Mouse (Mus musculus) thymus, postnatal 0 days (tissue): ENCODE measurements around the gene Pex26. TPM values are rescaled to one million over a fixed set of nuclear protein-coding genes. Genes with fewer than 3 reads are reported as not detected.
A peak's percentile ranks its signal among the peaks of the same experiment; 100 is the strongest.

Experiments used
- DNase-seq: peaks from one replicate; pipeline ENCODE4 v3.0.0-alpha.2; 2015; ENCODE audit warnings: low spot score
- polyA plus RNA-seq: library from polyadenylated mRNA; unstranded; fragments of >200 nt; fragmentation: Nextera tagmentation; extraction: Ambion mirVana; gene quantifications from 2 replicates; pipeline ENCODE4 v1.2.1, GENCODE M21; 2015

Pex26 gene
- polyA plus RNA-seq, 1 experiment from 2014 or later: 8.0 TPM

- DNase-seq: no peak
These were observed 17.3 kb upstream of the Pex26 start for GRCm38 (mm10) chr6:121166098-121166552.

GRCm38 (mm10) chr6:121167381-121167975, 16.0 kb upstream of the Pex26 start:
- DNase-seq: no peak

GRCm38 (mm10) chr6:121171102-121171501, 12.4 kb upstream of the Pex26 start:
- no peak for DNase-seq

GRCm38 (mm10) chr6:121173471-121173870, 10.0 kb upstream of the Pex26 start:
- DNase-seq: no peak

- no peak for DNase-seq
These were observed 8.7 kb upstream of the Pex26 start for GRCm38 (mm10) chr6:121174761-121175160.

- no peak for DNase-seq
These were observed 7.3 kb upstream of the Pex26 start for GRCm38 (mm10) chr6:121176011-121176730.

DNA sequence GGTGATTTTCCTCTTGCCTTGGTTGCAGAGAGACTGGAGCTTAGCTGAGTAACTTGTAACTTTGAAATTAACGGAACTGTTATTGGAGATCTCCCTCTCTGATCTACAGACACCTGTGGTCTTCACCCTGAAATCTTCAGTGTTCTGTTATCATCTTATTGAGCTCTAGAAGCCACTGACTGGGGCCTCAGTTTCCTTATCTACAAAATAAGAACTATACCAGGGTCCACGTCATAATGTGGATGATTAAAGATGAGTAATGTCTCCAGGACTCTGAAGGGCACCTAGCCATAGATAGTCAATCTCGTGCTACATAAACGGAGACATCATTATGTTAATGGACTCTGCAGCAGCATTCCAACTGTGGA, 6.8 kb upstream of the Pex26 start:
- DNase-seq: no peak

DNA sequence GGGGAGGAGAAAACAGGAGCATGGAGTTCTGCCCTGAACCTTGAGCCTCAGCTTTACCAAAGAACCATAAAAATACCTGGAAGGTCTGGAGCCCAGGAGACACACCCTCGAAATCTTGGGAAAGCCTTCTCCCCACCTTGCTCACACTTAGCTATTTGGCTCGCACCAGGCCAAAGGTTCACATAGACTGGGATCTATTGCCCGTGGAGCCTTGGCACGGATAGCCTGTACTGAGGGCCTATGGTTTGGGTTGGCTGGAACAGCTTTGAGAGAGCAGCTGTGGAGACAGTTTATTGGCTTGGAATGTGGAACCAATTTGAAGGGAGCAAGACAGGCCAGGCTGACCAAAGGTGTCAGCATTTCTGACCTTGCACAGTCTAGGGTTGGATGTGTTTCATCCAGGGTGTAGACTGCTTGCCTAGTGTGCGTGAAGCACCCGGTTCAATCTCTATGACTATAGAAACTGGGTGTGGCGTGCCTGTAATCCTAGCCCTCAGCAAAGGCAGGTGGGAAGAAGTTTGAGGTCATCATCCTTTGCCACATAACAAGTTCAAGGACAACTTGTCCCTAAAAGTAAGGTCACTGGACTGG, 6.3 kb upstream of the Pex26 start:
- no peak for DNase-seq

GRCm38 (mm10) chr6:121178700-121179358, 4.6 kb upstream of the Pex26 start:
- peak; percentile 68 for DNase-seq

DNA sequence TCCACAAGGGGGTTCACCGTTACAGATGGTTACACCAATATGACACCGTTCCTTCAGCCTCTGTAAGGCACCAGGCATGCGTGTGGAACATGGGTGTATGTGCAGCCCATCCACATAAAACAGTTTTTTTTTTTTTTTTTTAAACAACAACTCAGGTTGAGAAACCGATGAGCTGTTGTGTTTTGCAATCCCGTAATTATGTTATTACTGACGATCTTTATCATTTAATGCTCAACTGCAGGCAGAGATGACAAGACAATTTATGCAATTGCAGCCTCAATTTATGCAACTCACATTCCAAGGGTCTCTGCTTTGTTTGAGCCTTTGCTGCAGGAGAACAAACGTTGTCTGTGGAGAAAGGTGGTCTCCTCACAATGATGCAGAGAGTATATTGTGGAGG, 3.6 kb upstream of the Pex26 start:
- DNase-seq: no peak

- peak; percentile 83 for DNase-seq
These were observed 1.0 kb downstream of the Pex26 start for GRCm38 (mm10) chr6:121184198-121185140.

DNA sequence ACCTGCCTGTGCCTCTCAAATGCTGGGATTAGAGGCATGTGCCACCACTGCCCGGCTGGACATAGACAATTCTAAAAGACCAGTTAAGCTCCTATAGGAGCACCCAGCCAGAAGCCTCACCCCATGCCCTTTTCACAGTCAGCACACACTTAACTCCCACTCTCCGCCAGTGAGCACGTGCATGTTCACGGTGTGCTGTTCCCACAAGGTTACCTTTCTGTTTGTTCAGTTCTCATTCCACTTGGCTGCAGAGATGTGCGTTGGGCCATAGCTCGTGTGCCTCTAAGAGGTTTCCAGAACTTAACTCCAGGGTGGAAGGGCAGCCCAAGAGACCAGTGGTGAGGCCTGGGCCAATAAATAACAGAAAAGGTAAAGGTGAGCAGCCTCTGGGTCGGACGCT, 1.8 kb downstream of the Pex26 start:
- DNase-seq: no peak

DNA sequence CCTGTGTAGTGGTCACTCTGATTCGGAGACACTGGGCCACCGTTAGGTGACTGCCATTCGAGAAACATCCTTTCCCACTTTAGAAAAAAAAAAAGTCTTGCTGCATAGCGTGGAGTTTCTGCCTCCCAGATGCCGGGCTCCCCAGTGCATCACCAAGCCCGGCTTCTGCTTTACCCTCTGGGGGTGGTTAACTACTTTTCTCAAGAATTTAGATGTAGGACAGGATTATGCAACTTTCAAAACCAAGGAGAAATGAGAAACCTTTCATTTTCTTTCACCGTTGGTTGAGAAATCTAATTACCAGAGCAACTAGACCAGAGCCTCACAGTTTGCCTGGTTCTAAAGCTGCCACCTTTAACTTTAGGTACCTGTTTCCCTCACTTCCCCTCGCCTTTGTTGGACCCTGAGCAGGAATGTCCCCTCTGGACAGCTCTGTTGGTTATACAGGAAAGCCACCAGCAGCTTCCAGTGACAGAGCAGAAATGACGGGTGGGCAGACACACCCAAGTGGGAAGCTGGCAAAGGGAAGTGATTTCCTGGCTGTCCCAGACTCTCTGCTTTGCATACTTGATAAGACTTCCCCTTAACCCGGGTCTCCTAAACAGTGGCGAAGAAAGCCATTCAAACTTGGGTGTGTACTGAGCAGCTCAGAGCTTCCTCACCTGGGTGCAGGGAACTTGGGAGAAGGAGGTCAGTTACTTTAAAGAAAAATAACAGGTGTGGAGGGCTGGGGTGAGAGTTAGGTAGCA, 8.0 kb downstream of the Pex26 start:
- DNase-seq: no peak

DNA sequence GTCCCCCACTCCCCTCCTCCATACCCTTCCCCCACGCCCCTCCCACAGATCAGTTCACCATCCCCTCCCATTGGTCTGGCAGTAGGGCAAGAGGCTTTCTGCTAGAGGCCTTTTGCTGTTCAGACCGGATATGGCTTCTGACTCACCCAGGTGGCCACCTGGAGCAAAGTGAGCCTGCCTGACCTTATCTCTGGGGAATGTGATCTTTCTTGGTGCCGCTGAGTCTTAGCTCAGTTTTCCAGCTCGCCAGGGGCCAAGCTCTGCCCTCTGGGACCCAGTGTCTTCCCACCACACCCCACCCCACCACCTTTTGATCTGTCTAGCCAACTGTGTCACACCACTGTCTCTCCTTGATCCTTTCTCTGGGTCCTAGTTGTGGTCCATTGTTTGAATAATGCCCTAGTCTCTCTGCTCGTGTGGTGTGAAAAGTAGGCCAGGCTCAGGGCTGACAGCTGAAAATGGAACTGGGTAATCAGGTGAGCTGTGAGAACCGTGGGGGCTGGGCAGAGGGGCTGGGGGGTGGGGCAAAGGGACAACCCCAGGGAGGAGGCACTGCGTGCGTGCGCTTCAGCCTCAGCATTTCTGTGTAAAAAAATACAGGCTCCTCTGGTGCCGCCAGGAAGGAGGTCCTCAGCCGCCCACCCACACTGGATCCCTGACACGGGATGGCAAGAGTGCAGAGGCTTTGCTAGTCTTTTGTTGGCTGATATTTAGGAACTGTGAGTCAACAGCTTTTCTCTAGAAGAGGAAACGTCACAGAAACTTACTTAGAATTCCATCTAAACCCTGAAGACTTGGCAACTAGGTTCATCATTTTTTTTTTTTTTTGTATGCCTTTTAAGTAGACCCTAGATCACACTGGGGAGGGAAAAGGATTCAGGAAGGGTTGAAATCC, 10.8 kb downstream of the Pex26 start:
- peak; percentile 58 for DNase-seq

GRCm38 (mm10) chr6:121194956-121195731, 11.7 kb downstream of the Pex26 start:
- DNase-seq: no peak

GRCm38 (mm10) chr6:121197807-121198365, 14.4 kb downstream of the Pex26 start:
- DNase-seq: peak; percentile 63

DNA sequence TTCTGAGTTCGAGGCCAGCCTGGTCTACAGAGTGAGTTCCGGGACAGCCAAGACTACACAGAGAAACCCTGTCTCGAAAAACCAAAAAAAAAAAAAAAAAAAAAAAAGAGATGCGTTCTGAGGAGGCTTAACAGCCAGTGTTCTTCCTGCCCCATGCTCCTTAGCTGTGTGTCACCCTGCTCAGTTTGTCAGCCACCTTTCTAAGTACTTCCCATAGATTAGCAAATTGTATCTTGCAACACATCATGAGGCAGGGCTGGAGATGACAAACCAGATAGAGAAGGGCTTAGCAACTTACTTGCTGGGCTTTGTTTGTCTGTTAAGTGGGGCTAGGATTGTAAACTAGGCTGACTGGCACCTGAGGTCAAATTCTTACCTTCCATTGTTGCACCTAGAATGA, 17.0 kb downstream of the Pex26 start:
- DNase-seq: no peak

GRCm38 (mm10) chr6:121202026-121202425, 18.6 kb downstream of the Pex26 start:
- DNase-seq: no peak
